ENCODE assay signal across 17 mouse cellular contexts in genomic region chr2:59447712-59448111, GRCm38 (mm10). TPM values are rescaled to one million over a fixed set of nuclear protein-coding genes. Genes with fewer than 3 reads are reported as not detected.
"Had no signal": no experiment of that assay in that cellular context is flagged by ENCODE, and none has a peak within 500 bp of the region (broad histone marks: within the 10 kb centered on the region; RNA-seq: fewer than 3 reads in every experiment).

No protein-coding gene starts in this region.

- H3K9ac ChIP-seq: liver, embryonic 13.5 days; liver, postnatal 0 days; midbrain, embryonic 12.5 days had no signal

- DNase-seq: kidney, adult 11 months; kidney, adult 9 months; kidney, postnatal 10 days; kidney, postnatal 4 days; liver; liver, embryonic 13.5 days; liver, postnatal 0 days; lung, postnatal 10 days; right cerebral cortex, postnatal 14 days; thymus, postnatal 4 days had no signal

- H3K27me3 ChIP-seq: liver, embryonic 13.5 days; megakaryocyte, embryonic 14.5 days; midbrain, embryonic 12.5 days had no signal

- H3K4me1 ChIP-seq: liver, embryonic 13.5 days; megakaryocyte, embryonic 14.5 days; midbrain, embryonic 12.5 days had no signal

- H3K27ac ChIP-seq: layer of hippocampus, adult 2 months; liver, embryonic 13.5 days; macrophage; midbrain, embryonic 12.5 days had no signal

- ATAC-seq: liver, postnatal 0 days had no signal

- H3K9me3 ChIP-seq: liver, embryonic 13.5 days; megakaryocyte, embryonic 14.5 days; midbrain, embryonic 12.5 days had no signal

- H3K36me3 ChIP-seq: liver, embryonic 13.5 days; midbrain, embryonic 12.5 days had no signal

- H3K4me3 ChIP-seq: layer of hippocampus, adult 2 months; liver, embryonic 13.5 days; megakaryocyte, embryonic 14.5 days; midbrain, embryonic 12.5 days had no signal

- H3K4me2 ChIP-seq: liver, embryonic 13.5 days; midbrain, embryonic 12.5 days had no signal

RNA-seq across cellular contexts. Expression of gene Dapl1, which starts 36.7 kb away (rescaled TPM):
- total RNA-seq: layer of hippocampus, adult 2 months; midbrain, postnatal 0 days had no signal
- polyA plus RNA-seq: intestine, embryonic 14.5 days; liver, postnatal 0 days; macrophage; neural tube, embryonic 14.5 days had no signal
